Mouse (Mus musculus): ENCODE measurements around the gene Pwwp2a. TPM values are rescaled to one million over a fixed set of nuclear protein-coding genes. Genes with fewer than 3 reads are reported as not detected.
A peak's percentile ranks its signal among the peaks of the same experiment; 100 is the strongest.

Gene Pwwp2a
- total RNA-seq, 2 experiments from 2014 or later: 14.9 to 16.4 TPM

- DNase-seq: no peak
These were observed 46.0 kb downstream of the Pwwp2a start for GRCm38 (mm10) chr11:43727796-43728195.

GRCm38 (mm10) chr11:43728737-43729301, 47.0 kb downstream of the Pwwp2a start:
- DNase-seq: no peak

GRCm38 (mm10) chr11:43747233-43748226, 65.7 kb downstream of the Pwwp2a start, which contains the start of gene Ttc1:
TSS of gene Ttc1 (minus strand) at chr11:43748008.
- peak; percentile 99 for DNase-seq

GRCm38 (mm10) chr11:43751542-43751941, 69.7 kb downstream of the Pwwp2a start:
- DNase-seq: no peak

- no peak for DNase-seq
These were observed 72.8 kb downstream of the Pwwp2a start for GRCm38 (mm10) chr11:43754568-43754967.

- DNase-seq: no peak
These were observed 73.6 kb downstream of the Pwwp2a start for GRCm38 (mm10) chr11:43755411-43755810.

- DNase-seq: no peak
These were observed 76.6 kb downstream of the Pwwp2a start for GRCm38 (mm10) chr11:43758436-43758835.

- peak; percentile 70 to 82 for DNase-seq
These were observed 85.3 kb downstream of the Pwwp2a start for GRCm38 (mm10) chr11:43766922-43767648.

GRCm38 (mm10) chr11:43767749-43768148, 86.0 kb downstream of the Pwwp2a start:
- no peak for DNase-seq

GRCm38 (mm10) chr11:43770110-43770509, 88.3 kb downstream of the Pwwp2a start:
- no peak for DNase-seq

Other genes with a start within 250 kb of the Pwwp2a start
- gene Slu7, start 248.3 kb upstream of the Pwwp2a start, total RNA-seq (2021): 10 to 100 TPM; 30.2 to 34.6 TPM
- gene C1qtnf2, start 207.7 kb upstream of the Pwwp2a start, total RNA-seq (2021): 1 to 10 TPM; 3.8 to 4.2 TPM
- gene Ccnjl, start 153.2 kb upstream of the Pwwp2a start, total RNA-seq (2021): 1 to 10 TPM; 1.3 to 1.6 TPM
- gene 4933415A04Rik, start 95.0 kb upstream of the Pwwp2a start, total RNA-seq (2021): under 1 TPM; 0.20 to 0.36 TPM
- not detected for gene Fabp6, start 80.5 kb upstream of the Pwwp2a start, total RNA-seq (2021)
- gene Ttc1, start 66.0 kb downstream of the Pwwp2a start, total RNA-seq (2021): 10 to 100 TPM; 52.1 to 59.8 TPM
- 10 to 100 TPM; 44.0 to 48.9 TPM for gene Adra1b, start 219.2 kb downstream of the Pwwp2a start, total RNA-seq (2021)

Data from heart, adult 18-20 months (tissue).